Mouse (Mus musculus) embryo, embryonic 9.5 days (tissue): ENCODE measurements around the gene Frem2.

Experiments used
- DNase-seq: peaks from one replicate; pipeline ENCODE4 v3.0.0-alpha.2; 2017; ENCODE audit errors: extremely low spot score

Frem2 gene

GRCm38 (mm10) chr3:53620978-53621377 is 36.2 kb downstream of the Frem2 start:
- no peak for DNase-seq

- DNase-seq = no peak
Observed at GRCm38 (mm10) chr3:53620355-53620754, 36.8 kb downstream of the Frem2 start.

GRCm38 (mm10) chr3:53611106-53611505 is 46.0 kb downstream of the Frem2 start:
- no peak for DNase-seq

- no peak for DNase-seq
Observed at GRCm38 (mm10) chr3:53609851-53610250, 47.3 kb downstream of the Frem2 start.

GRCm38 (mm10) chr3:53600140-53600539 is 57.0 kb downstream of the Frem2 start:
- DNase-seq = no peak

- DNase-seq = peak; percentile 36
Observed at GRCm38 (mm10) chr3:53599315-53599714, 57.8 kb downstream of the Frem2 start.

- peak; percentile 44 for DNase-seq
Observed at GRCm38 (mm10) chr3:53598153-53598800, 58.9 kb downstream of the Frem2 start.

- no peak for DNase-seq
Observed at GRCm38 (mm10) chr3:53594471-53594870, 62.7 kb downstream of the Frem2 start.

GRCm38 (mm10) chr3:53593718-53594117 is 63.4 kb downstream of the Frem2 start:
- no peak for DNase-seq

- DNase-seq = no peak
Observed at GRCm38 (mm10) chr3:53592036-53592435, 65.1 kb downstream of the Frem2 start.

- DNase-seq = peak; percentile 66
Observed at GRCm38 (mm10) chr3:53590139-53590621, 67.0 kb downstream of the Frem2 start.

- no peak for DNase-seq
Observed at GRCm38 (mm10) chr3:53583248-53583647, 73.9 kb downstream of the Frem2 start.

- no peak for DNase-seq
Observed at GRCm38 (mm10) chr3:53580596-53581254, 76.4 kb downstream of the Frem2 start.

- DNase-seq = no peak
Observed at GRCm38 (mm10) chr3:53579121-53579704, 77.9 kb downstream of the Frem2 start.

- DNase-seq = peak; percentile 41
Observed at GRCm38 (mm10) chr3:53576320-53577116, 80.6 kb downstream of the Frem2 start.

- DNase-seq = peak; percentile 53
Observed at GRCm38 (mm10) chr3:53574123-53574522, 83.0 kb downstream of the Frem2 start.

- no peak for DNase-seq
Observed at GRCm38 (mm10) chr3:53571663-53572062, 85.5 kb downstream of the Frem2 start.

GRCm38 (mm10) chr3:53564521-53564920 is 92.6 kb downstream of the Frem2 start:
- no peak for DNase-seq

- DNase-seq = no peak
Observed at GRCm38 (mm10) chr3:53563746-53564145, 93.4 kb downstream of the Frem2 start.

- DNase-seq = peak; percentile 50
Observed at GRCm38 (mm10) chr3:53561813-53562212, 95.3 kb downstream of the Frem2 start.

- no peak for DNase-seq
Observed at GRCm38 (mm10) chr3:53559056-53559455, 98.1 kb downstream of the Frem2 start.

GRCm38 (mm10) chr3:53558230-53558629 is 98.9 kb downstream of the Frem2 start:
- no peak for DNase-seq
